Mouse (Mus musculus): Measurements from ENCODE around the gene Slc44a2. TPM values are rescaled to one million over a fixed set of nuclear protein-coding genes. Genes with fewer than 3 reads are reported as not detected.
"Not testable (repeated sequence)": the region's sequence is repeated elsewhere in the genome, so short reads cannot be mapped to it uniquely, and the experiment has no call there.

Slc44a2 gene
- polyA plus RNA-seq, 1 experiment: 9.0 TPM

GRCm38 (mm10) chr9:21288404-21289336 lies 31.8 kb upstream of the Slc44a2 start:
- H3K4me1 ChIP-seq (ENCODE audit: control insufficient read depth, insufficient read depth, insufficient read length, low read length): peaks cover 12% of the 10 kb centered on the region
- H3K27ac ChIP-seq (replicated peaks; ENCODE audit: low read depth, low read length): peak overlapping the region; percentile 69

GRCm38 (mm10) chr9:21289337-21289671 lies 31.2 kb upstream of the Slc44a2 start:
- Histone ChIP-seq H3K4me1 (ENCODE audit: control insufficient read depth, insufficient read depth, insufficient read length, low read length) (peaks cover 12% of the 10 kb centered on the region), H3K27ac (replicated peaks; ENCODE audit: low read depth, low read length) (no peak overlapping the region), H3K4me3 (ENCODE audit: insufficient read depth, low read depth, low read length) (0 out of 2 replicates have a peak overlapping the region, but pooled peaks have one; percentile 2)

More at GRCm38 (mm10) chr9:21288404-21289336, 31.8 kb upstream of the Slc44a2 start:
- H3K4me3 ChIP-seq (ENCODE audit: insufficient read depth, low read depth, low read length): peak overlapping the region; percentile 58

GRCm38 (mm10) chr9:21290589-21290988 lies 29.9 kb upstream of the Slc44a2 start:
- Histone ChIP-seq H3K4me1 (ENCODE audit: control insufficient read depth, insufficient read depth, insufficient read length, low read length) (peaks cover 12% of the 10 kb centered on the region), H3K27ac (replicated peaks; ENCODE audit: low read depth, low read length) (peak overlapping the region; percentile 21; the same call in 1 of the 2 replicates), H3K4me3 (ENCODE audit: insufficient read depth, low read depth, low read length) (peak overlapping the region; percentile 73)

- Histone ChIP-seq H3K4me1 (ENCODE audit: control insufficient read depth, insufficient read depth, insufficient read length, low read length) (peaks cover 12% of the 10 kb centered on the region), H3K27ac (replicated peaks; ENCODE audit: low read depth, low read length) (peak within 1 kb of the TSS; percentile 21; the same call in 1 of the 2 replicates), H3K4me3 (ENCODE audit: insufficient read depth, low read depth, low read length) (peak within 1 kb of the TSS; percentile 73)
These were observed 29.3 kb upstream of the Slc44a2 start, which contains the start of gene Cdkn2d for GRCm38 (mm10) chr9:21291022-21291787. Gene Cdkn2d (minus strand): TSS chr9:21291407.

- H3K27ac ChIP-seq (replicated peaks; ENCODE audit: low read depth, low read length); H3K4me1 ChIP-seq (ENCODE audit: control insufficient read depth, insufficient read depth, insufficient read length, low read length): not testable (repeated sequence)
- H3K4me3 ChIP-seq (ENCODE audit: insufficient read depth, low read depth, low read length): peak overlapping the region; percentile 25
These were observed 28.6 kb upstream of the Slc44a2 start for GRCm38 (mm10) chr9:21291868-21292267.

GRCm38 (mm10) chr9:21292271-21292670 lies 28.2 kb upstream of the Slc44a2 start:
- no peak overlapping the region for H3K4me3 ChIP-seq (ENCODE audit: insufficient read depth, low read depth, low read length)
- peaks cover 8% of the 10 kb centered on the region for H3K4me1 ChIP-seq (ENCODE audit: control insufficient read depth, insufficient read depth, insufficient read length, low read length)

GRCm38 (mm10) chr9:21299014-21299413 lies 21.5 kb upstream of the Slc44a2 start:
- Histone ChIP-seq H3K4me1 (ENCODE audit: control insufficient read depth, insufficient read depth, insufficient read length, low read length) (no peaks in the 10 kb centered on the region), H3K27ac (replicated peaks; ENCODE audit: low read depth, low read length) (no peak overlapping the region), H3K4me3 (ENCODE audit: insufficient read depth, low read depth, low read length) (no peak overlapping the region)

More at GRCm38 (mm10) chr9:21292271-21292670, 28.2 kb upstream of the Slc44a2 start:
- H3K27ac ChIP-seq (replicated peaks; ENCODE audit: low read depth, low read length): no peak overlapping the region

GRCm38 (mm10) chr9:21305065-21305464 lies 15.4 kb upstream of the Slc44a2 start:
- H3K27ac ChIP-seq (replicated peaks; ENCODE audit: low read depth, low read length): no peak overlapping the region
- H3K4me3 ChIP-seq (ENCODE audit: insufficient read depth, low read depth, low read length): no peak overlapping the region
- no peaks in the 10 kb centered on the region for H3K4me1 ChIP-seq (ENCODE audit: control insufficient read depth, insufficient read depth, insufficient read length, low read length)

- Histone ChIP-seq H3K4me1 (ENCODE audit: control insufficient read depth, insufficient read depth, insufficient read length, low read length) (no peaks in the 10 kb centered on the region), H3K4me3 (ENCODE audit: insufficient read depth, low read depth, low read length) (no peak overlapping the region), H3K27ac (replicated peaks; ENCODE audit: low read depth, low read length) (no peak overlapping the region)
These were observed 11.3 kb upstream of the Slc44a2 start for GRCm38 (mm10) chr9:21309150-21309741.

GRCm38 (mm10) chr9:21311695-21312094 lies 8.8 kb upstream of the Slc44a2 start:
- Histone ChIP-seq H3K4me3 (ENCODE audit: insufficient read depth, low read depth, low read length) (no peak overlapping the region), H3K27ac (replicated peaks; ENCODE audit: low read depth, low read length) (no peak overlapping the region), H3K4me1 (ENCODE audit: control insufficient read depth, insufficient read depth, insufficient read length, low read length) (no peaks in the 10 kb centered on the region)

- no peak within 1 kb of the TSS for H3K27ac ChIP-seq (replicated peaks; ENCODE audit: low read depth, low read length)
- H3K4me1 ChIP-seq (ENCODE audit: control insufficient read depth, insufficient read depth, insufficient read length, low read length): no peaks in the 10 kb centered on the region
- H3K4me3 ChIP-seq (ENCODE audit: insufficient read depth, low read depth, low read length): no peak within 1 kb of the TSS
These were observed 8.4 kb upstream of the Slc44a2 start, which contains the start of gene Ap1m2 for GRCm38 (mm10) chr9:21312134-21312533. Gene Ap1m2 (minus strand): TSS chr9:21312337.

GRCm38 (mm10) chr9:21313394-21313793 lies 7.1 kb upstream of the Slc44a2 start:
- Histone ChIP-seq H3K27ac (replicated peaks; ENCODE audit: low read depth, low read length) (no peak overlapping the region), H3K4me3 (ENCODE audit: insufficient read depth, low read depth, low read length) (no peak overlapping the region), H3K4me1 (ENCODE audit: control insufficient read depth, insufficient read depth, insufficient read length, low read length) (no peaks in the 10 kb centered on the region)

GRCm38 (mm10) chr9:21314367-21315140 lies 5.9 kb upstream of the Slc44a2 start:
- Histone ChIP-seq H3K4me3 (ENCODE audit: insufficient read depth, low read depth, low read length) (no peak overlapping the region), H3K4me1 (ENCODE audit: control insufficient read depth, insufficient read depth, insufficient read length, low read length) (no peaks in the 10 kb centered on the region), H3K27ac (replicated peaks; ENCODE audit: low read depth, low read length) (no peak overlapping the region)

GRCm38 (mm10) chr9:21315421-21315820 lies 5.1 kb upstream of the Slc44a2 start:
- 0 out of 2 replicates have a peak, but pooled peaks cover 2% of the 10 kb centered on the region for H3K4me1 ChIP-seq (ENCODE audit: control insufficient read depth, insufficient read depth, insufficient read length, low read length)
- no peak overlapping the region for H3K4me3 ChIP-seq (ENCODE audit: insufficient read depth, low read depth, low read length)
- no peak overlapping the region for H3K27ac ChIP-seq (replicated peaks; ENCODE audit: low read depth, low read length)

All from brown adipose tissue, adult 24 weeks (tissue).